Mouse (Mus musculus): Measurements from ENCODE around the gene Mfsd4b1.

The Mfsd4b1 gene

GRCm38 (mm10) chr10:40024554-40025428, at the start of gene Mfsd4b1:
TSS of gene Mfsd4b1 (minus strand) at chr10:40025268.
- DNase-seq (ENCODE audit: low read depth) = peak; percentile 70

GRCm38 (mm10) chr10:40073608-40074007, 48.5 kb upstream of the Mfsd4b1 start:
- DNase-seq (ENCODE audit: low read depth) = peak; percentile 56

GRCm38 (mm10) chr10:40070684-40071083, 45.6 kb upstream of the Mfsd4b1 start:
- no peak for DNase-seq (ENCODE audit: low read depth)

GRCm38 (mm10) chr10:40069270-40069669, 44.2 kb upstream of the Mfsd4b1 start:
- peak; percentile 56 for DNase-seq (ENCODE audit: low read depth)

- no peak for DNase-seq (ENCODE audit: low read depth)
These were observed 43.5 kb upstream of the Mfsd4b1 start for GRCm38 (mm10) chr10:40068595-40068994.

GRCm38 (mm10) chr10:40067529-40067928, 42.5 kb upstream of the Mfsd4b1 start:
- DNase-seq (ENCODE audit: low read depth) = peak; percentile 60

GRCm38 (mm10) chr10:40067071-40067470, 42.0 kb upstream of the Mfsd4b1 start:
- peak; percentile 60 for DNase-seq (ENCODE audit: low read depth)

GRCm38 (mm10) chr10:40065357-40065756, 40.3 kb upstream of the Mfsd4b1 start:
- no peak for DNase-seq (ENCODE audit: low read depth)

- peak; percentile 39 for DNase-seq (ENCODE audit: low read depth)
These were observed 38.3 kb upstream of the Mfsd4b1 start for GRCm38 (mm10) chr10:40063291-40063890.

- no peak for DNase-seq (ENCODE audit: low read depth)
These were observed 37.7 kb upstream of the Mfsd4b1 start for GRCm38 (mm10) chr10:40062812-40063211.

- DNase-seq (ENCODE audit: low read depth) = no peak
These were observed 36.9 kb upstream of the Mfsd4b1 start for GRCm38 (mm10) chr10:40061926-40062325.

- DNase-seq (ENCODE audit: low read depth) = no peak
These were observed 33.7 kb upstream of the Mfsd4b1 start for GRCm38 (mm10) chr10:40058786-40059120.

GRCm38 (mm10) chr10:40058062-40058785, 33.2 kb upstream of the Mfsd4b1 start:
- DNase-seq (ENCODE audit: low read depth) = peak; percentile 65

GRCm38 (mm10) chr10:40057615-40058014, 32.5 kb upstream of the Mfsd4b1 start:
- DNase-seq (ENCODE audit: low read depth) = no peak

- no peak for DNase-seq (ENCODE audit: low read depth)
These were observed 29.4 kb upstream of the Mfsd4b1 start for GRCm38 (mm10) chr10:40054455-40054854.

- no peak for DNase-seq (ENCODE audit: low read depth)
These were observed 28.8 kb upstream of the Mfsd4b1 start for GRCm38 (mm10) chr10:40053896-40054295.

- peak; percentile 85 for DNase-seq (ENCODE audit: low read depth)
These were observed 28.3 kb upstream of the Mfsd4b1 start for GRCm38 (mm10) chr10:40053257-40053895.

- DNase-seq (ENCODE audit: low read depth) = no peak
These were observed 26.9 kb upstream of the Mfsd4b1 start for GRCm38 (mm10) chr10:40051997-40052396.

GRCm38 (mm10) chr10:40050763-40051162, 25.7 kb upstream of the Mfsd4b1 start:
- DNase-seq (ENCODE audit: low read depth) = no peak

GRCm38 (mm10) chr10:40041339-40041738, 16.3 kb upstream of the Mfsd4b1 start:
- peak; percentile 37 for DNase-seq (ENCODE audit: low read depth)

GRCm38 (mm10) chr10:40036686-40037560, 11.9 kb upstream of the Mfsd4b1 start:
- no peak for DNase-seq (ENCODE audit: low read depth)
